Mouse (Mus musculus): ENCODE results near the gene Plcxd2.
A peak's percentile ranks its signal among the peaks of the same experiment; 100 is the strongest.

Gene Plcxd2

GRCm38 (mm10) chr16:45986236-45986635 lies 23.8 kb downstream of the Plcxd2 start:
- DNase-seq (ENCODE audit: low spot score) = no peak

- no peak for DNase-seq (ENCODE audit: low spot score)
Observed at GRCm38 (mm10) chr16:45984610-45985606, 25.1 kb downstream of the Plcxd2 start.

GRCm38 (mm10) chr16:45976251-45976650 lies 33.8 kb downstream of the Plcxd2 start:
- no peak for DNase-seq (ENCODE audit: low spot score)

- DNase-seq (ENCODE audit: low spot score) = peak; percentile 21
Observed at GRCm38 (mm10) chr16:45973959-45974686, 35.9 kb downstream of the Plcxd2 start.

- DNase-seq (ENCODE audit: low spot score) = no peak
Observed at GRCm38 (mm10) chr16:45970187-45970586, 39.8 kb downstream of the Plcxd2 start.

DNA sequence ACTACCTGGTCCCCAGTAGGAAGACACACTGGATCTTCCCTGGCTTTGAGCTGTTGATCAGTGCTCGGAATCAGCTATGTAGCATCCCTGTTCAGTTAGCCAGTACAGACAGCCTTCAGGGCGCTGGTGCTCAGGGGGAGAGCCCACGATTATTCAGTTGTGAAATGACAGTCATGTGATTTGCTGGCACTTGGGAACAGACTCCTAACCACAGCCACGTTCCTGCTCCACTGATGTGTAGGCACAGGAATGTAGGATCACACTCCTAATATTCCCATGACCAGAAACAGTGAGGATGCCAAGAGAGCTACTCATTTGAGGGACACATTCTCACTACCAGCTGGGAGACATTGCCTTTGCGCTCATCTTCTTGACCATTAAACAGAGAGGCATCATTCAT lies 41.3 kb downstream of the Plcxd2 start:
- DNase-seq (ENCODE audit: low spot score) = no peak

DNA sequence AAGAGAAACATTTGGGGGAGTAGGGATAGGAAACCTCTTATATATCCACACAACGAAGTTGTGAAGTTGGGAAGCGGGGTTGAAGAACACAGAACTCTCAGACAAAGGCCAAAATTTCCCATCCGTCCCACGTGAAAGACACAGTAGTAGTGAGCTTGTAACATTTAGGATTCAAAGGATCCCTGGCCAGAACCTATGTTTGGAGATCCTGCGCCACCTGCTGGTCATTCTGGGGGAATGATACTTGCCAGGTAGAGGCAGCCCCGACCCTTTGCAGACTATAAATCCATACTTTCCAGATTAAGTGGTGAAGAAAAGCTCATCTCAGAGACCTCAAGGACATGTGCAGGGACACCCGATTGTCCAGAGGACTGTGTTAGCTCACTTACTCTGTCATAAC lies 42.5 kb downstream of the Plcxd2 start:
- peak; percentile 92 for DNase-seq (ENCODE audit: low spot score)

- no peak for DNase-seq (ENCODE audit: low spot score)
Observed at GRCm38 (mm10) chr16:45966604-45967003, 43.4 kb downstream of the Plcxd2 start.

DNA sequence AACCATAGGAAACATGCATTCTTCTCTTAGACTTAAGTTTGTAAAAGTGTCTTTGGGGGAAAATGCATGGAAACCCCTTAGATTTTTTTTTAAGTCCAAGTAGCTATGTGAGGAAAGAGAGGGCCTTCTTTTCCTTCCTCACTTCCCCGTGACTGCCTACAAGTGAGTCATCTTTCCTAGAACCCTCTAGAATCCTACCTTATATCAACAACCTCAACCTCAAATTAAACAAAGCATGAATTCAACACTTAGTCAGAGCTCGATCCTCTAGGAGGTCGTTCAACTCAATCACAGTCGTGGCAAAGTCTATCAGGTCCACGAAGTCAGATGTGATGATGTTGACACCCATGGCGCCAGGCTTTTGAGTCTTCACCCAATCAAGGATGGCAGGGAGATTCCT lies 45.2 kb downstream of the Plcxd2 start:
- no peak for DNase-seq (ENCODE audit: low spot score)

GRCm38 (mm10) chr16:45963837-45964236 lies 46.2 kb downstream of the Plcxd2 start:
- no peak for DNase-seq (ENCODE audit: low spot score)

- DNase-seq (ENCODE audit: low spot score) = peak; percentile 51
Observed at GRCm38 (mm10) chr16:45963088-45963487, 46.9 kb downstream of the Plcxd2 start.

GRCm38 (mm10) chr16:45960978-45961377 lies 49.0 kb downstream of the Plcxd2 start:
- DNase-seq (ENCODE audit: low spot score) = no peak

GRCm38 (mm10) chr16:45956390-45956950 lies 53.5 kb downstream of the Plcxd2 start:
- peak; percentile 11 for DNase-seq (ENCODE audit: low spot score)

GRCm38 (mm10) chr16:45953394-45953793 lies 56.6 kb downstream of the Plcxd2 start, which contains the start of gene Phldb2:
TSS of gene Phldb2 (minus strand) at chr16:45953598.
- no peak for DNase-seq (ENCODE audit: low spot score)

- no peak for DNase-seq (ENCODE audit: low spot score)
Observed at GRCm38 (mm10) chr16:45952501-45952900, 57.5 kb downstream of the Plcxd2 start.

- DNase-seq (ENCODE audit: low spot score) = no peak
Observed at GRCm38 (mm10) chr16:45952035-45952434, 58.0 kb downstream of the Plcxd2 start.

GRCm38 (mm10) chr16:45946335-45946734 lies 63.7 kb downstream of the Plcxd2 start:
- no peak for DNase-seq (ENCODE audit: low spot score)

- DNase-seq (ENCODE audit: low spot score) = no peak
Observed at GRCm38 (mm10) chr16:45945649-45946048, 64.4 kb downstream of the Plcxd2 start.

- DNase-seq (ENCODE audit: low spot score) = no peak
Observed at GRCm38 (mm10) chr16:45945174-45945631, 64.8 kb downstream of the Plcxd2 start.

DNA sequence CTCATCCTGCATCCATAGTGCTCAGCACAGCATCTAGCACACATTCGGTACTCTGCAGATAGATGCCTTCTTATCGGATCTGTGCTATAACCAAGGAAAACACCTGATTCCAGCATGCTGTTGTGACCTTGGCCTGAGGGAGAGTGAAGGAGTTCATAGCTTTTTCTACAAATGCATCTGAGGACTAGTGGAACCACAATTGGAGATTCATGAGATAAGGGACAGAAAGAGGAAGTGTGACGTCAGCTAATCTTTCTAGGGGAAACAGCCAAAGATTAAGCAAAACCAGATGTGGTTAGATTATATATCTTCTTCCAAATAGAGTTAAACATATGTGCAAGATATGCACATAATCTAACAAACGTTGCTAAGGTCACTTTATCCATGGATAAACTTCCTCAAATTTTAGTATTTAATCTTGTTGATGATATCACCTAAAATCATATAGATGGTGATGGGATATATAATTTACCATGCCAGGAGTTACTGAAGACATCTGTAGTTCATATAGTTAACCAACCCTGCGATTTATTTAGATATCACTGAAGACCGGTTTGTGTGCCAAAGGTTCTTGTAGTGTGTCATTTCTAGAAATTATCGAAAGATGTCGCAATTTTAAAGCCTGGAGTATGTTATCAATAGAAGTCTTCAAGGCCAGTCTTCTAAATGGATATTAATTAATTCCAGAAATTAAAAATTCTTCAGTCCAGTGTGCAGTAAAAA lies 67.7 kb downstream of the Plcxd2 start:
- DNase-seq (ENCODE audit: low spot score) = no peak

DNA sequence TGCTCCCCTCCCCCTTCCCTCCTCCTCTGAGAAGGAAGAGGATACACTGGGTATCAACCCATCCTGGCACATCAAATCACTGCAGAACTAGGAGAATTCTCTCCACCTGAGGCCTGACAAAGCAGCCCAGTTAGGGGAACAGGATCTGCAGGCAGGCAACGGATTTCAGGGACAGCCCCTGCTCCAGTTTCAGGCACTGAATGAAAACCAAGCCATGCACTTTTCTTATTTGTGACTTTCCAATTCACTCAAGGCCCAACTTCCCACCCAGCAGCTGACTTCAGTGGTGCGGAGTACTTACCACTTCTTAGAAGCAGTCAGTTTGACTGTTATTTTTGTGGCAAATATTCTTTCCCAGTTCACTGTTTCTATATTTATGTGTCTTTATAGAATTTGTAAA lies 69.3 kb downstream of the Plcxd2 start:
- DNase-seq (ENCODE audit: low spot score) = no peak

- no peak for DNase-seq (ENCODE audit: low spot score)
Observed at GRCm38 (mm10) chr16:45939436-45939835, 70.6 kb downstream of the Plcxd2 start.

Measured in embryo, embryonic 10 days (tissue).